Mouse (Mus musculus) ovary, postnatal 10 days (tissue): ENCODE results near the gene Tssk1.

Experiments
- DNase-seq: peaks from one replicate; pipeline ENCODE4 v3.0.0; 2022; ENCODE audit warnings: low spot score

Tssk1 gene

GRCm38 (mm10) chr16:17945081-17945831 lies 51.2 kb downstream of the Tssk1 start:
- DNase-seq = no peak
